Mouse (Mus musculus) forebrain, postnatal 0 days (tissue): Measurements from ENCODE around the gene Hpdl. TPM values are rescaled to one million over a fixed set of nuclear protein-coding genes. Genes with fewer than 3 reads are reported as not detected.

Experiments
- ATAC-seq: fragments of 200-750 bp; cut with Nextera tagmentation; 2 replicates; pipeline ENCODE4 v1.8.0; 2017; ENCODE audit warnings: mild to moderate bottlenecking, moderate library complexity
- DNase-seq: peaks from one replicate; pipeline ENCODE4 v3.0.0-alpha.2; 2015
- H3K27ac ChIP-seq: fragments of 300-500 bp; sonication (generic); 2 replicates; pipeline ENCODE4 v1.5.1; 2014; ENCODE audit warnings: low read depth, mild to moderate bottlenecking, antibody characterized with exemption, low read length, moderate library complexity, mixed read lengths
- H3K27me3 ChIP-seq: fragments of 300-500 bp; sonication (generic); 2 replicates; pipeline ENCODE4 v1.6.1; 2014; ENCODE audit warnings: mild to moderate bottlenecking, low read length, mixed read lengths; ENCODE audit not compliant: insufficient read depth
- H3K36me3 ChIP-seq: fragments of 300-500 bp; sonication (generic); 2 replicates; pipeline ENCODE4 v1.6.1; 2014; ENCODE audit warnings: mild to moderate bottlenecking, moderate library complexity; ENCODE audit not compliant: insufficient read depth
- H3K4me1 ChIP-seq: fragments of 300-500 bp; sonication (generic); 2 replicates; pipeline ENCODE4 v1.6.1; 2014; ENCODE audit warnings: antibody characterized with exemption; ENCODE audit not compliant: insufficient read depth
- H3K4me2 ChIP-seq: fragments of 300-500 bp; sonication (generic); 2 replicates; pipeline ENCODE4 v1.6.1; 2014; ENCODE audit warnings: low read depth, mild to moderate bottlenecking, moderate library complexity
- H3K4me3 ChIP-seq: fragments of 300-500 bp; sonication (generic); 2 replicates; pipeline ENCODE4 v1.5.1; 2014; ENCODE audit warnings: low read depth, low read length, mixed read lengths
- H3K9ac ChIP-seq: fragments of 300-500 bp; sonication (generic); 2 replicates; pipeline ENCODE4 v1.6.1; 2014; ENCODE audit warnings: mild to moderate bottlenecking
- H3K9me3 ChIP-seq: fragments of 300-500 bp; sonication (generic); 2 replicates; pipeline ENCODE4 v1.6.1; 2016; ENCODE audit warnings: low read length
- CTCF ChIP-seq: sonication (generic); IDR thresholded peaks from 2 replicates; pipeline ENCODE4 v1.5.1; 2016; ENCODE audit warnings: antibody characterized with exemption, control low read depth, low read depth
- WGBS: fragments of 180-500 bp; shearing (Covaris S2); extraction: QIAGEN DNeasy Blood & Tissue Kit; methylation state at CpG from one replicate; pipeline ENCODE4 v1.1.7; 2014; 5-methylcytosine and 5-hydroxymethylcytosine counted together
- polyA plus RNA-seq: library from polyadenylated mRNA; unstranded; fragments of >200 nt; fragmentation: Nextera tagmentation; extraction: Ambion mirVana; gene quantifications from 2 replicates; pipeline ENCODE4 v1.2.1, GENCODE M21; 2015
- total RNA-seq: library from RNA; depleted of rRNA; stranded (reverse); fragments of >200 nt; gene quantifications from 2 replicates; pipeline ENCODE4 v1.2.3, GENCODE M21; 2014

Hpdl gene
- total and polyA plus RNA-seq, 2 experiments from 2014 or later = 0.43 to 0.74 TPM

GRCm38 (mm10) chr4:116807197-116808129, 14.0 kb downstream of the Hpdl start, which contains the start of the genes Toe1 and Mutyh:
Gene Toe1 (minus strand): TSS chr4:116807640.
Gene Mutyh (plus strand): TSS chr4:116807723.
- peak; percentile 98 for ATAC-seq
- under 1% methylated on average over 58 of the region's 58 CpGs for WGBS

GRCm38 (mm10) chr4:116799901-116800300, 21.6 kb downstream of the Hpdl start:
- DNase-seq (no peak), ATAC-seq (no peak; the same call in 1 of the 2 replicates)
- H3K4me2 ChIP-seq = no peak overlapping the region
- H3K4me1 ChIP-seq = no peaks in the 10 kb centered on the region
- no peaks in the 10 kb centered on the region for H3K9me3 ChIP-seq
- H3K4me3 ChIP-seq = no peak overlapping the region
- no peak overlapping the region for H3K9ac ChIP-seq
- TF ChIP-seq CTCF = peak; percentile 58
- H3K36me3 ChIP-seq = peaks cover 30% of the 10 kb centered on the region
- no peaks in the 10 kb centered on the region for H3K27me3 ChIP-seq
- WGBS = 41% methylated on average over 5 of the region's 5 CpGs
- no peak overlapping the region for H3K27ac ChIP-seq

More at GRCm38 (mm10) chr4:116807197-116808129, 14.0 kb downstream of the Hpdl start, which contains the start of the genes Toe1 and Mutyh:
- Histone ChIP-seq H3K9ac (peak within 1 kb of the TSS; percentile 81), H3K27ac (peak within 1 kb of the TSS; percentile 94), H3K36me3 (peaks cover 25% of the 10 kb centered on the region), H3K27me3 (no peaks in the 10 kb centered on the region), H3K4me1 (peaks cover 6% of the 10 kb centered on the region; the same call in 1 of the 2 replicates), H3K9me3 (no peaks in the 10 kb centered on the region), H3K4me3 (peak within 1 kb of the TSS; percentile 85), H3K4me2 (peak within 1 kb of the TSS; percentile 58)
- DNase-seq = peak; percentile 97
- peak; percentile 43; the same call in 1 of the 2 replicates for TF ChIP-seq CTCF

DNA sequence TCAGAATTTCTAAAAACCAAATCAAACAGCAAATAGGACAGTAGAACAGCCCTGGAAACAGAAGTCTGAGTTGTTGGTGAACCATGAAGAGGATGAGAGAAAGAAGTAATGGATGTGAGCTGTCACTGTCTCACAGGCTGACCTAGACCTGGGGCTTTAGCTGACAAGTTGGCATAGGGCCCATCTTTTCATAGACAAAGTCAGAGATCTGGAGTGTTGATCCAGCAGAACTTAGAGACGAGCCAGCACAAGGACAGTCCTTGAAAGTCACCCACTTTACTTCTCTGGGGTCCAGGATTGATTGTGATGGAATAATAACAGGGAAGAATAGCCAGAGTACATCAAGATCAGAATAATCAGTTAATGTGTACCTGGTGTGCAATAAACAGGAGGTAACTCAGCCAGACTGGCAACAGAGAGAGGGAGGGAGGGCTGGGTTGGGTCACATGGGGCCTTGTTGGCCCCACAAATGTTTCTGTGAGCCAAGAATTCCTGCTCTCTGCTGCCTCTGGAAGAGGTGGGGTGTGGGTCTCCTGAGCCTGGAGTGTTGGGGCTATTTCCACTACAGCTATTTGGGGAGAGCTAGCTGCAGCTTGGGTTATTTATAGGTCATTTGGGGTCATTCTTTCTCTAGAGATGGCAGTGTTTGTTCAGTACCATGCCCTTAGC, 24.9 kb downstream of the Hpdl start:
- no peaks in the 10 kb centered on the region for H3K9me3 ChIP-seq
- DNase-seq (no peak), ATAC-seq (no peak)
- no peaks in the 10 kb centered on the region for H3K4me1 ChIP-seq
- no peak overlapping the region for H3K4me2 ChIP-seq
- no peak for TF ChIP-seq CTCF
- H3K4me3 ChIP-seq = no peak overlapping the region
- H3K36me3 ChIP-seq = peaks cover 5% of the 10 kb centered on the region; the same call in 1 of the 2 replicates
- no peak overlapping the region for H3K27ac ChIP-seq
- H3K9ac ChIP-seq = no peak overlapping the region
- H3K27me3 ChIP-seq = no peaks in the 10 kb centered on the region
- 57% methylated on average over 1 of the region's 1 CpGs for WGBS

- H3K4me2 ChIP-seq = no peak overlapping the region
- no peaks in the 10 kb centered on the region for H3K9me3 ChIP-seq
- ATAC-seq = no peak
- no peak overlapping the region for H3K4me3 ChIP-seq
- no peak for TF ChIP-seq CTCF
- H3K9ac ChIP-seq = no peak overlapping the region
- no peaks in the 10 kb centered on the region for H3K36me3 ChIP-seq
- DNase-seq = no peak
- H3K27ac ChIP-seq = no peak overlapping the region
- no peaks in the 10 kb centered on the region for H3K27me3 ChIP-seq
- no peaks in the 10 kb centered on the region for H3K4me1 ChIP-seq
- 70% methylated on average over 2 of the region's 2 CpGs for WGBS
Measured at GRCm38 (mm10) chr4:116794273-116794672, 27.2 kb downstream of the Hpdl start.

GRCm38 (mm10) chr4:116792453-116792852, 29.1 kb downstream of the Hpdl start:
- H3K36me3 ChIP-seq = no peaks in the 10 kb centered on the region
- H3K4me2 ChIP-seq = no peak overlapping the region
- H3K27me3 ChIP-seq = no peaks in the 10 kb centered on the region
- no peak overlapping the region for H3K27ac ChIP-seq
- no peaks in the 10 kb centered on the region for H3K9me3 ChIP-seq
- no peak for ATAC-seq
- no peak overlapping the region for H3K9ac ChIP-seq
- 83% methylated on average over 8 of the region's 8 CpGs for WGBS
- no peak overlapping the region for H3K4me3 ChIP-seq
- no peak for DNase-seq
- no peaks in the 10 kb centered on the region for H3K4me1 ChIP-seq
- TF ChIP-seq CTCF = no peak

DNA sequence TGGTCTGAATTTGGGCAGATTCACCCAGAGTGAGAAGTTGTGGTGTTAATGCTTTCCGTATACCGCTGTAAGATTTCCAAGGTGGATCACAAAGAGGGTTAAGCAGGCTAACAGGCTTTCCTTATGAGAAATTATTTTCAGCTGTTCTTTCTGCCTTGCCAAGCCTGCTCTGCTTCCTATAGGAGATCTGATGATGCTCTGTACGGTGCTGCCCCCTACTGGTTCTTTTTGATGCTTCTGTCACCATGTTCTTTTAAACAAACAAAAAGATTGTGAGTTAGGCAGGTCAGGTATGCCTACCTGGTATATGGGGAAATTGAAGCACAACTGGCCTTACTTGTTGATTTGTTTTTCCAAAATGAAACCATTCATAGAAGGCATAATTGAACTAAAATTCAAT, 32.6 kb downstream of the Hpdl start:
- peak; percentile 89 for TF ChIP-seq CTCF
- H3K27ac ChIP-seq = no peak overlapping the region
- no peaks in the 10 kb centered on the region for H3K36me3 ChIP-seq
- no peaks in the 10 kb centered on the region for H3K4me1 ChIP-seq
- no peaks in the 10 kb centered on the region for H3K9me3 ChIP-seq
- H3K9ac ChIP-seq = no peak overlapping the region
- no peaks in the 10 kb centered on the region for H3K27me3 ChIP-seq
- peak; percentile 90 for DNase-seq
- H3K4me2 ChIP-seq = no peak overlapping the region
- peak; percentile 55 for ATAC-seq
- WGBS = 9% methylated on average over 3 of the region's 3 CpGs
- H3K4me3 ChIP-seq = no peak overlapping the region
